Mouse (Mus musculus) thymus, postnatal 4 days (tissue): ENCODE measurements around the gene Gm45623.

Experiments
- DNase-seq: peaks from one replicate; pipeline ENCODE4 v3.0.0; 2021

Gm45623 gene

DNA sequence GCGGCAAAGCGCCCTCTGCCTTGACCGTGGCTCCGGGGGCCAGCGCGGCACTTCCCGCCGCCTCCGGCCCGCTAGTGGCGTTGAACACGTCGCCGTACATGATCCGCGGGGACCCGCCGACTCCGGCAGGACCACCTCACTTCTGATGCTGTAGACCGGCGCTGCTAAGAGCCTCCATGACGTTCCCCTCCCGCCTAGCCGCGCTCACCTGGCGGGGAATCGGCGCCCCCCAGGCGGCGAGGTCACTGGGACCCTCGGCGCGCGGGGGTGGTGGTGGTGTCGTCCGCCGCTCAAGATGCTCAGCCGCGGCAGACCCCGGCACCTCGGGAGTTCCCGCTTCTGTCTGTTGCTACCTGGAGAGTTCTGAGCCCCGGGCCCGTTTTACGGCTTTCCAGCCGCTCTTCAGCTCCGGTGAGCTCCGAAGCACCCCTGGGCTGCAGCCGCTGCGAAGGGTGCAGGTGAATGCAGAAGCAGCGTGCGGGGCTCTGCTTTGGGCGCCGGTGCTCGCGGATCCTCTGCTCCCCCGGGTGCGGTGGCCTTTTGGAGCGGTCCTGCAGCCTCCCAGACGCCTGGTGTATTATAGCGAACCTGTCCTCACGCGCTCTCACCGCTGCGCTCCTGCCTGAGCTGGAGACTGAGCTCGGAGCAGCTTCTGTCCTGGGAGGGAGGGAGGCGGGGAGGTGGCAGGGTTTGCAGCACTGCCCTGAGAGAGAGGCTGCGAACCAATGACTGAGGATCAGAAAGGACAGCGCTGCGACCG lies at the start of gene Gm45623:
Gene Gm45623, minus strand, starts transcription at position 636 of the 760 bp plus-strand sequence.
- DNase-seq, result peak; percentile 69

DNA sequence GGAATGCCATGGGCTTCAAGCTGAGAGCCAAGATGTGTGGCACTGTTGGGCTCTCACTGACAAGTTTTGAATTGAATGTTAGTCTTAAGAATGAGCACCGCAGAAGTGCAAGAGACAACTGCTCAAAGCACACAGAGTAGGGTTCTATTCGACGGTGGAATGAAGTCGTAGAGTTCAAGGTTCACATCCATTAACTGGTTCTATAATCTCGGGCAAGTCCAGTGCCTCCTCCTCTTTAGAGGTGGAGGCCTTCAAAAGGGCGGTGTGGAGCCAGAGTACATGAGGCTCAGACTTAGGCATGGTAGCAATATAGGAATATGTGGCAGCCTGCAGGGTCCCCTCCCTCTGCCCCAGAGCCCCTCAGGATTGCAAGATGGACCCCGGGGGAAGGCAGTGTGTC lies 43.8 kb upstream of the Gm45623 start:
- DNase-seq, result no peak

DNA sequence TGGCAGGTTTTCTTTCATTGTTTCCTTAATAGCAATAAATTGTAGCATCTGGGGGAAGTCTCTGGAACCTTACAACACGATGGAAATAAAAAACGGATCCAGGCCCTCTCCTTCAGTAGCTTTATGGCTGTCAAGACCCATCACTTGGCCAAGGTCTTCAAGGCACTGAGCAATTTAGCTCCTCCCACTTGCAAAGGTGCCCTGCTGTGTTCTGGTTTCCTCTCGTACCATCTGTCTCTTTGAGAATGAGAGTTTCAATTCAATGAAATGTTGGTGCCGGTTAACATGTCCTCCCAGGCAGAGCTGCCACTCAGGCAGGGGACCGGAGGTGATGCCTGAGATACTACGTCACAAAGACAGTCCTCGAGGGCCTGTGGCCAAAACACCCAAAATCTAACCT lies 41.9 kb upstream of the Gm45623 start:
- DNase-seq, result no peak

DNA sequence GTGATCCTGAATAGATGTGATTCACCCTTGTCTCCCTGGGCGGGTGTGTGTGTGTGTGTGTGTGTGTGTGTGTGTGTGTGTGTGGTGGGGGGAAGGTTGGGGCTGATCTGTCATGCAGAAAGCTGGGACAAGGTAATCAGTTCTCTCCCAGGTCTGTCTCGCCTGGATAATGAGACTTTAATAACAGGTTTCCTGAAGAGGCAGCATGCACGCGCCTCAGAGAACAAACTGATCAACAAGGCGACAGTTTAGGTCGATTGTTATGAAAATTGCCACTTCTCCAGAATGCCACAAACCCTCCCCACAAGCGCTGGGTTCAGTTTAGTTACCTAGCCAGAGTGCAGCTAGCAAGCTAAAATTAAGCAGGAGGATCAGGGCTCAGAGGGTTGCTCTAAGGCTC lies 40.8 kb upstream of the Gm45623 start:
- no peak for DNase-seq

DNA sequence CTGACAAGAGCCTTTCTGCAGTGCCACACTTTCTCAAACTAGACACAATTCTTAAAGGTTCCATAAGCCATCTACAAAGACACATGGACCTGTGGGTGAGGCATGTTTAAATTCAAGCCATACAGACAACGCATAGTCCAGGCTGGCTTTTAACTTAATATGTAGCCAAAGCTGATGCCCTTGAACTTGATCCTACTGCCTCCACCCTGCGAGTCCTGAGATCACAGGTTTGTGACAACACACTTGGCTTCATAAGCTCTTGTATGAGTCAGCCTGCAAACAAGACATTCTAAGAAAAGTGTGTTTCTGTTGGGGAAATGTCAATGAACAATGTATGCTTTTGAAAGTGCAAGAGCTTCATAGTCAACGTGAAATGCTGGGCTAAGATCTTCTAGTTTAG lies 39.2 kb upstream of the Gm45623 start:
- no peak for DNase-seq

DNA sequence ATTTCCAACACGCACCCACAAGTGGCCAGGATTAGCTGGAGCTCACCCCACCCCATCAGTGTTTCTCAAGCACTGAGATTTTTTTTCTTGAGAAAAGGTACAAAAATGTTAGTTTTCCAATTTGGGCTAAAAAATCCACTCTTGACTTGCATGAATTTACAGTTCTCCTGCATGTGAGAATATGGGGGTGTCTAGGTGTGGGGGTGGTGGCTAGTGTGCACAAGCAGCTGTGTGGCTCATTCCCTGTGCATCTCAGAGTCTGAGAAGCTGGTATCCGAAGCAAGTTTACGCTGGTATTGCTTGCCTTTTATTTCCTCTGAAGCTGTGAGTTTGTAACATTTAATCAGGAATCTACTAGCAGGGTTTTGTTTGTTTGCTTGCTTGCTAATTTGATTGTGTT lies 37.1 kb upstream of the Gm45623 start:
- no peak for DNase-seq

DNA sequence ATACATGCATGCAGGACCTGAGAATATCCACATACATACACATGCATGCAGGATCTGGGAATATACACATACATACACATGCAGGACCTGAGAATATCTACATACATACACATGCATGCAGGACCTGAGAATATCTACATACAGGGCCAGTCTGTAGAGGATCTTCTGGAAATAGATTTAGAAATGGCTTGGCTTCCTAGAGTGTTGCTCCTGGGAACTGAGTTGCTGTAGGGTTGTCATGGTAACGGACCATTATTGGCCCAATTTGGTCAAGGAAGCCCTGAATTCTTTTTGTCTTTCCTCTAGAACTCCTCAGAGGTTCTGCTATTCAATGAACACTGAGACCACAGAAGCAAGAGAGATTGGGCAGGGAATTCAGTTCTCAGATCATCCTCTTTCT lies 29.0 kb upstream of the Gm45623 start:
- DNase-seq, result no peak

DNA sequence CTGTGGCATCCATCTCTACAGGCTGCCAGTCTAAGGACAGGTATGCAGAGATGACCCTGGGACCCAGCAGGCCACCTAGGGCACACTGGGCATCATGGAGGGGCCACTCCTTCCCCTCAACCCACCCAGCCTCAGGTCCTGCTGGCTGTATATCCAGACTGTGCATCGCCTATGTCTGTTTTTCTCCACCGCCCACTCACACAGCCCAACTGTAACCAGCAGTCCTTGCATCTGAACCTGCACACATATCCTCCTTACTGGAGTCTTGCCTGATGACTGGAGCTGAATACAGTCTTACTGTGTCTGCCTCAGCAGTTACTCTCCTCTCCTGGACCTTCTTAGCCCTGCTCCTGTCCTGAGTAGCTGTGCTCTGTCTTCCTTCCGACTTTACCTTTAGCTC lies 28.1 kb upstream of the Gm45623 start:
- no peak for DNase-seq

DNA sequence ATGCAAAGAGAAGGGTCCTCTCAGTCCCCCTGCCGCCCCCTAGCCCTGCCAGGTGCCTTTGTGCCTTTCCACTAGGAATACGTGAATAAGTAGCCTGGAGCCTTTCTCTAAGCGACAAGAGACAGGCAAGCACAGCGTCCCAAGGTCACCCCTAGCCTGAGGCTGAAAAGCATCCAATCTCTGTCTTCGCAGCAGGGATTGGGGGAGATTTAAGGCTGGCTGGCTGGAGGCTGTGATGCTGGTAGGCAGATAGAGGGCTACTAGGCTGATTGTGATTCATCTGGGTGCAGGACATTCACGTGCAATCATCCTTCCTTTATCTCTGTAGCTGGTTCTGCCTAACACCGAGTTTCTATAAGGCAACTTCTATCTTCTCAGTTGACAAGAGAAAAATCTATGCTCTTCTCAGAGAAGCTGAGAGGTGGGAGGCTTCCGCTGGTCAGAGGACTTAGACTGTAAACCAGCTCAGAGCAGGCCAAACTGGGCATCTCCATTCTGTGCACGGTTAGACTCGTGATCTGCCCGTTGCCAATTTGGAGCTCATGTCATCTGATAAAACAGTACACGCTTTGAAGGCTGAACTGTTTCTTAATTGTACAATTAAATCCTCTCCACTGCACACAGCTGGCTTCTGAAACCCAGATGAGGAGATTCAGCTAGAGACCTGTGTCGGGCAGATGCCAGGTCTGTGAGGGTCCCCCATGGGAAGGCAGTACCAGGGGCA lies 27.3 kb upstream of the Gm45623 start:
- no peak for DNase-seq

DNA sequence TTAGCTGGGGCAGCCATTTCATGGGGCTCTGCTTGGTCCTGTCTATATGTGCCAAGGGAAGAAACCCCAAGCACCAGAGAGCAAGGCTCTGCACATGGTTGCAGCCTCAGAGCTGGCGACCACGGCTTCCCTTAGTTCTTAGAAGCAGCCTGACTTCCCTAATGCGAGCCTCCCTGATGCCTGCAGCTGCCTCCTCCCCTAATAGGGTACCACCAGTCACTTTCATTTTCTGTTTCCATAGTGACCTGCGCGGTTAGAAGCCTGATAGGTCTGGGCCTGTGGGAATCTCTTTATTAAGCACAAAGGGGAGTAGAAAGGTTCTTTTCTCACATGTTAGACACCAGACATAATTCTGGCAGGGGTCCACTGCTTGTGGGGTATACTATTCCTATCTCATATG lies 20.7 kb upstream of the Gm45623 start:
- DNase-seq, result no peak

DNA sequence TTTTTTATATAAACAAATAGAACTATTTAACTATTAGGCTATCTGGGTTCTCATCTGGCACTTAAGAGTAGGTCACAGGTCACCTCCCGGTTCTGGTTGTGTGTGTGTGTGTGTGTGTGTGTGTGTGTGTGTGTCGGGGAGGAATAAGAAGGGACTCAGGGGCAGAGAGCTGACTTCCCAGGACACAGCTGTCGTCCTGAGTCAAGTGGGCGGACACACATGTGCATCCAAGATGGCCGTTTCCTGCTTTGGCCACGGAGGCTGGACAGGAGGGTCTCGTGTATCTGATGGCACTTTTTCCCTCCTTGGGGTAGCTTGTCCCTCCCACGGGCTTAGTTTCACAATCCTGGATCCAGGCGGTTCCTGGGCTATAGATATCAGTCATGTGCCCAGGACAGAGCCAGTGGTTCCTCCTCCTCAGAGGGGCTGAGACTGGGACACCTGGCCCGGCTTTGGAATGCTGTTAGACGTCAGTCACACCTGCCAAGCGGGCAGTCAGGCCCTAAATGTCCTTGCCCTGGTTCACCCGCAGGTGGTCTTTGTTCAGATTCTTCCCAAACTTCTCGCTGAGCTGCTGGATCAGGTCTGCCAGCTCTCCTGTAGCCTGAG lies 19.7 kb upstream of the Gm45623 start:
- no peak for DNase-seq

DNA sequence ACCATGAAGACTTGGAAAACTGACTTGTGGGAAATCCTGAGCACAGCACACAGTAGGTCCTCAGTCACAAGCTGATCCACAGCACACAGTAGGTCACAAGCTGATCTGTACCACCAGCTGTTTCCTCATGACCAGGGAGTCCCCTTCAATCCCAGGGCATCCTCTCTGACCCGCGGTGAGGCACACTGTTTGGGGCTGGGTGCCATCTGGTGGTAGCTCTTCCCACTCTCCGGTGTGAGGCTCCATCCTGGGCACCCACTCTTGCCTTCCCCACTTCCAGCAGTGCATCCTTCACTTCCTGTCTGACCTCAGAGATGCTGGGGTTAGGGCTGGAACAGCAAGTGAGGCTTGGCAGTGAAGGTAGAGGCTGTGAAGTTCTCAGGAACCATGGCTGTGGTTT lies 19.0 kb upstream of the Gm45623 start:
- no peak for DNase-seq

DNA sequence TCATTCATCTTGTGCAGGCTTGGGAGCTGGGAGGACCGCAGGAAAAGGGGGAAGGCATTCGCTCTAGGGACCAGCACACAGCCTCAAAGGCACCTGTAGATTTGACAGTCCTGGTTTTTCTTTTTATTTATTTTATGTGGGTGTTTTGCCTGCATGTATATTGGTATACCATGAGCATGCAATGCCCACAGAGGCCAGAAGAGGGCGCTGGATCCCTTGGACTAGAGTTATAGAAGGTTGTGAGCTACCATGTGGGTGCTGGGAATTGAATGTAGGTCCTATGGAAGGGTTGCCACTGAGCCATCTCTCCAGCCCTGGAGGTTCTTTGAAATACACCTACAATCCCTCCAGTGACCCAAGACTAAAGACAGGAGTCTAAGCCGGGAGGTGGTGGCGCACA lies 17.2 kb upstream of the Gm45623 start:
- DNase-seq, result peak; percentile 56

DNA sequence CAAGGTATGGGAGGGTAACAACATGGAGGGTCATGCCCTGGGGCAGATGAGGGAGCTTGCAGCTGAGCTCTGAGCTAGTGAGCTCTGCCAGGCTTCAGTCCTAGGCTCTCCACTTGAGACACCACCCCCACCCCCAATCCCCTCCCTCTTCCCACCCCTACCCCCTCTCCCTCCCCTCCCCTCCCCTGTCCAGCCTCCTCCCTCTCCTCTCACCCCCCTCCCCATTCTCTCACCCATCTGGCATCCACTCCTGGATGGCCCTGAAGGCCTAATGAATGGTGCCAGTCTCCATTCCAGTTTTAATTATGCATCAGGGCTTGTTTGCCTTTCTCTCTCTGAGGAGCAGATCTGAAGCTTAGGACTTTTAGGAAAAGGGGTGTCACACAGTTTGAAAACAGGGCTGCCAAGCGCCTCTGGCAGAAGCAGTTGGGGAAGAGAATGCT lies 16.5 kb upstream of the Gm45623 start:
- DNase-seq, result no peak

DNA sequence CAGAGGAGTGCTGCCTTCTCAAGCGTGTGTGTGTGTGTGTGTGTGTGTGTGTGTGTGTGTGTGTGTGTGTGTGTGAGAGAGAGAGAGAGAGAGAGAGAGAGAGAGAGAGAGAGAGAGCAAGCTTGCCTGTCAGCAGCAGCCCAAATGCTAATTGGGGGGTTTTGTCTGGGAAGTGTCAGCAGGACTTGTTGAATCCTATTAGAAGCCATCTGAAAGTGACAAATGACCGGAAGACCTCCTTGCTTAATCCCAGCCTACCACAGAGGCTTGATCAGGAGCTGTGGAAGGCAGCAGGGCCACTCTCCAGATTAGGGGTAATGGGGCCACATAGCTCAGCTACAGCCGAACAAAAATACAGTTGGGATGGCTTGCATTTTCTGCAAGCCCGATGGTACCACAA lies 15.8 kb upstream of the Gm45623 start:
- no peak for DNase-seq

DNA sequence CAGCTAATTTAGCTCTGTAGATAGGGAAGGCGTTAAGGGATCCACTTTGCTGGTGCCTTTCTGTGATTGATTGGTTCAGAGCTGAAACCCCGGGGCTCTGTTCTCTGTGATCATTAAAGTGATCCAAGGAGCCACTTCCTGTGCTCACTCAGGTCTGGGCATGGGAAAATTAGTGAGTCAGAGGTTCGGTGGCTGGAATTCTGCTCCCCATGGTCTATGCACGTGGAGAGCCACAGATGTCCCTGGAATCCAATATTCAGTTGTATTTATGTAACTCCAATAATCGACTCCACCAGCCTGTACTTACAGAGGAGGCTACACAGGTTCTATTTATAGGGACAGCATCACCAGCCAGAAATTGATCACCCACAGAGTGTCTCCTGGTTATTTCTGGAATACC lies 12.6 kb upstream of the Gm45623 start:
- no peak for DNase-seq

DNA sequence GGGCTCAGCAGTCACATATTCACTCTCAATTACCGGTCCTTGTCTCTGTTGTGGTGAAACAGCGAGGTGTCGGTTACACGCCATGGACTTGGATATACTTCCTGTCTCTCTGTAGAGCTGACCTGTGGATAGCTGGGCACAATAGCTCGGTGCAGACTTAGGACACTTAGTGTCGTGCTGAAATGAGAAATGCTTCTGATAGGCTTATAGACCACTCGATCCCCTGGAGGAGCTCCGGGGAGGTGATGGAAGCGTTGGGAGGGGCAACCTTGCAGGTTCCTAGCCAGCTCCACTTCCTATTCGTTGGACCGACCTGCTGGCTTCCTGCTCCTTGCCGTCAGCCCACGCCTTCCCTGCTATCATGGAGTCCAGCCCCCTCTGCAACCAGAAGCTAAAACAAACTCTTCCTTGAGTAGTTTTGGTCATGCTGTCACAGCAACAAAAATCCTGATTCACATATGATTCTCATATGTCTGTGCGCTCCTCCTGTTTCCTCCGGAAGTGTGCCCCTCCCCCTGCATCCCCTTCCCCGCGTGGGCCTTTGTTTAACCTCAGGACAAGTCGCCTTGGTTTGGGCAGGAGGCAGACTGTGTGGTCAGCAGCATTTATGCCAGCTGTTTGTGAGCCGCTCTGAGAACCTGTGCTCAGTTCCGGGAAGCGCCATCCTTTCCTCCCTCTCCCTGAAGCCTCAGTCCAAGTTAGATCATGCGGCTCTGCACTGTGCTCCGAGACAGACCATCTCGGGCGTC lies 11.8 kb upstream of the Gm45623 start:
- DNase-seq, result no peak

DNA sequence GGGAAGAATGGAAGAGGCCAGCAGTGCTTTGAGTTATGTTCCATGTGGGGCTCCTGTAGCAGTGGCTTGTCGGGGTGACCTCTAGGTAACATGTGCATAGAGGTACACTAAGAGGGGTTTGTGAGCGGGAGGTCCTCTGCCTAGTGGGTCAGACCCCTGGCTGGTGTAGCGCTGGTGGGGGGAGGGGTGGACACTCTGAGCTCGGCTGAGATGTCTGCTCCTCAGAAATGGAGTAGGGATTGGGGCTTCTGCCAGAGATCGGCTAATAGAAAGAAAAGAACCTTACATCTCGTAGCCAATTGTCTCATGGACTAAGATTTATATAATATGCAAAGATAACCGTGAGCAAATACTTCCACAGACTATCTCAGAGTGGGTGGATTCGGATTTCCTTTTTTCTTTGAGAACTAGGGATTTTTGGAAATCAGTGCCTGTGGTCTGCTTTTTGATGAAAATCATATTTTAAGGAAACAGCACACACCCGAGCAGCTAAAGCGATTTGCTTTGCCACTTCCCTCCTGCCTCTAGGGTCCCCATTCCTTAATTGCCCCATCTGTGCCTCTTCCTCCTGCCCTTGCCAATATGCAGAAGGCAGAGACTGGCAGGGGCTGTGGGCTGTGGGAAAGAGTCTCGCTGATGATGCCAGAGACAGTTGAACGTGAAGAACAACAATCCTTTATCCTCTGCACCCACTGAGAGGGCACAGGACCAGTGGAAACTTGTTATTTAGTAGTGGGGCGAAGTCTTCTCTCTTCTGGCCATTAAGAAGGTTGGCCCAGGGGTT lies 9.0 kb upstream of the Gm45623 start:
- DNase-seq, result no peak

DNA sequence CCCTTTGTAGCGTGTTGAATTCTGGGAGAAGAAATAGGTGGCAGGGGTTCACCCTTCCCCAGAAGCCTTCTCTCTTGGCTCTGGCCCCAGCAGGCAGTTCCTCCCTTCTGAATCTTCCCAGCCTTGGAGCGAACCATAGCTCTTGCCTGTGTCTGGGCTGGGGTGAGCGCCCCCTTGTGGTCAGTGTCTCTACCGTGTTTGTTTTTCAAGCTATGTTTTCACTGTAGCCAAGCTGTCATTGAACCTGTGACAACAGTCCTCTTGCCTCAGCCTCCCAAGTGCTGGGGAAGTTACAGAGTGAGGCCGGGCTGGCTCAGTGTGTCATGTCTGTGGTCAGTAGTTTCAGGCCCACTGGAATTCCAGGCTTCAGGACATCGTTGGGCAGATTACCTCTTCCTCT lies 4.9 kb upstream of the Gm45623 start:
- peak; percentile 95 for DNase-seq

DNA sequence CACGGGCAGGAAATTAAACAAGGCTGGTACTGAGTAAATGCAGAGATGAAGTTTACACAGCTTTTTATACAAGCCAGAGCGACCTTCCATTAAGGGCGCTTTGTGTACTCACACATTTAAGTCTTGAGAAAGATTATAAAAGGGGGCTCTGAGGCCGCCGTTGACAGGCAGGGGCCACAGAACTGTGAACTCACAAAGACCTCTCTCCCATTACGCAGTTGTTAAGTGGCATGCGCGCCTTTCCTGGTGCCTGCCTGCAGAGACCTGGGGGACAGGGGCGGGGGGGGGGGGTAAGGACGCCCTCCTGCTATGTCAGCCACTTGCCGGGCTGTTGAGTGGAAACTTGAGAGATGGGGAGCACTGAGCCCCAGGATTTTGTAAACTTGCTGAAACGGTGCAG lies 3.6 kb upstream of the Gm45623 start:
- no peak for DNase-seq

DNA sequence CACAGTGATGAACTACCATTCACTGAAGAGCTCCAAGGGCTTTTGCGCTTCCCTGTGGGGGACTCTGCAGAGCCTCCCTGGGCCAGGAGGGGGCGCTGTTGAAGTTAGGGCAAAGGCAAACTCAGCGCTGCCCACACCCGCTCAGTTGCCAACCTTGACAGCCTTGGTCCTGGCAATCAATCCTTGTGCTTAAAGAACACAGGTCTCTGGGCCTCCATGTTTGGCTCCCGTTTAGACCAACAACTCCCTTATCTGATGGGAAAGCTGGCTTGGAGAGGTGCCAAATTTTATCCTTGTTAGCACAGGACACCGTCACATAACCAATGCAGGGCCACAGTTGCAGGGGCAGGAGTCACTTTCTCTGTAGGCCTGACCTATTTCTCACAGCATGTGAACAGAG lies 2.2 kb upstream of the Gm45623 start:
- peak; percentile 91 for DNase-seq

DNA sequence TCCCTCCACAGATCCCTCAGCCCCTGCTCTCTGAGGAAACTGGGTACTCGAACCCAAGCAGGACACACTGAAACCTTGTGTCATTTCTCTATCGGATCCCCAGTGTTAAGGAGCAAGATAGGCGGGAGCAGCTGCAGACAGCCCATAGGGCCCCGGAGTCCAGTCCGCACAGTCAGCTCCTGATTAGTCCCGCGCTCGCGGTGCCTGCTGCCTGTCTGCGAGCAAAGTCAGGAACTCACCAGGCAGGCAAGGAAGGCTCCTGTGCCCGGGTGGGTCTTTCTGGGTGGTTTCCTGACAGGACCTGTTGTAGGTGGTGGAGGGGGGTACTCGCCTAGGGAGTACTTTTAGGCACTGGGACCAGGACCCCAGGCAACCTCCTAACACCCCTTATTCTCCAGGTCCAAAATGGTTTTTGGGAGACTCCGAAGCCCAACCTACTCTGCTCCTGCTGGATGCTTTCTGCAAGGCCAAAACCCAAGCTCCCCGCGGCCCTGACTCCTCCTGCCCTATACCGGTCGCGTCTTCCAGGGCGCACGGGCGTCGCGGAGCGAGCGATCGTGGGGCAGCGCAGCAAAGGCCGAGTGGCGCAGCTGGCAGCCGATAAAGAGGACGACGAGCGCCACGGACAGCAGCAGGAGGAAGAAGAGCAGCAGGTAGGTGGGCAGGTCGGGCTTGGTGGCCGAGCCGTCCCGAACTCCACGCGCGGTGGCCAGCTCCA lies 994 bp downstream of the Gm45623 start:
- DNase-seq, result peak; percentile 60
